Mouse (Mus musculus): ENCODE results near the gene Col5a1. TPM values are rescaled to one million over a fixed set of nuclear protein-coding genes. Genes with fewer than 3 reads are reported as not detected.

Gene Col5a1
- polyA plus RNA-seq, 1 experiment from 2014 or later: 83.2 TPM

GRCm38 (mm10) chr2:28024416-28024815 is 138.2 kb downstream of the Col5a1 start:
- DNase-seq: no peak
- no peaks in the 10 kb centered on the region for H3K9me3 ChIP-seq (ENCODE audit: low read depth, low read length)
- H3K36me3 ChIP-seq (ENCODE audit: insufficient read depth): peaks cover 87% of the 10 kb centered on the region
- no peak overlapping the region for H3K27ac ChIP-seq (ENCODE audit: low read depth)
- TF ChIP-seq CTCF (IDR thresholded peaks at IDR 0.05; ENCODE audit: low read depth): no peak
- no peak overlapping the region for H3K4me3 ChIP-seq (ENCODE audit: low read depth, low read length)
- WGBS: 92% methylated on average over 6 of the region's 6 CpGs
- ATAC-seq (ENCODE audit: insufficient read depth): no peak
- H3K9ac ChIP-seq: no peak overlapping the region
- H3K27me3 ChIP-seq (ENCODE audit: insufficient read depth, low read length): no peaks in the 10 kb centered on the region
- no peaks in the 10 kb centered on the region for H3K4me1 ChIP-seq (ENCODE audit: insufficient read depth)
- H3K4me2 ChIP-seq: no peak overlapping the region

DNA sequence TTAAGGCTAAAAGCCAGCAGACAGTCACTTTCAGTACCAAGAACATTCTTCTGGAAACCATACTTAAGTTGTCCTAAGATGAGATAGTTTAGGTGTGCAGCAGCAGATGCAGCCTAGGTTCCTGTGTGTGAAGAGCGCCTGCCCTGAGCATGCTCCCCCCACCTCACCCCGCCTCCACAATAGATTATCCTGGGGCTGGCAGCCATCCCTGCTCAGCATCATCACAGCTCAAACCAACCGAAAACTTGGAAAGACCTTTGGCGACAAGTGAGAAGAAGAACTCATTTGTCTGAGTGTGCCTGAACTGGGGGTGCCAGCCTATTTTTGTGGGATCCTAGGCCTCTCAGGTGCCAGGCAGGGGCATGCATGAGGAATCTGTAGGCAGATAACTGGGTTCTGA is 139.6 kb downstream of the Col5a1 start:
- H3K4me2 ChIP-seq: no peak overlapping the region
- no peaks in the 10 kb centered on the region for H3K4me1 ChIP-seq (ENCODE audit: insufficient read depth)
- no peak overlapping the region for H3K9ac ChIP-seq
- no peak for DNase-seq
- no peak for ATAC-seq (ENCODE audit: insufficient read depth)
- H3K9me3 ChIP-seq (ENCODE audit: low read depth, low read length): no peaks in the 10 kb centered on the region
- no peak overlapping the region for H3K4me3 ChIP-seq (ENCODE audit: low read depth, low read length)
- H3K36me3 ChIP-seq (ENCODE audit: insufficient read depth): peaks cover 87% of the 10 kb centered on the region
- H3K27me3 ChIP-seq (ENCODE audit: insufficient read depth, low read length): no peaks in the 10 kb centered on the region
- no peak overlapping the region for H3K27ac ChIP-seq (ENCODE audit: low read depth)
- TF ChIP-seq CTCF (IDR thresholded peaks at IDR 0.05; ENCODE audit: low read depth): no peak
- WGBS: 88% methylated on average over 4 of the region's 4 CpGs

DNA sequence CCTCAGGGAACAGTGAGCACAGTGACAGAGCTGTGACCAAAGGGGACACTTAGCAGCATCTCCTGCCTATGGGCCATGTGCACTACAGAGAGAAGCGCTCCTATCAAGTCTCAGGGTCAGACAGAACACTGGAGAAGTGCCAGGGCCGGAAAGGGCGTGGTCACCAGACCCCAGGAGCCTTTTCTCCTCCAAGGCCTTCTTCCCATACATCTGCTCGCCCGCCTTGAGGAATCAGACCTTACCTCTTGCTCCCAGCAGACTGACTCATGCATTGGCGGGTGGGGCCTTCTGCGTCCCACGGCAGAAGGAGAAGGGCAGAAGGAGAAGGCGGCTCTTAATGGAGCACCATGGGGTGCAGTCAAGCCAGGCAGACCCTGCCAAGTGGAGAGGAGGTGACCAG is 145.6 kb downstream of the Col5a1 start:
- no peak overlapping the region for H3K4me2 ChIP-seq
- ATAC-seq (ENCODE audit: insufficient read depth): no peak
- no peak for TF ChIP-seq CTCF (IDR thresholded peaks at IDR 0.05; ENCODE audit: low read depth)
- H3K9me3 ChIP-seq (ENCODE audit: low read depth, low read length): no peaks in the 10 kb centered on the region
- H3K27ac ChIP-seq (ENCODE audit: low read depth): no peak overlapping the region
- DNase-seq: no peak
- no peaks in the 10 kb centered on the region for H3K27me3 ChIP-seq (ENCODE audit: insufficient read depth, low read length)
- H3K4me1 ChIP-seq (ENCODE audit: insufficient read depth): no peaks in the 10 kb centered on the region
- WGBS: 69% methylated on average over 9 of the region's 9 CpGs
- no peak overlapping the region for H3K9ac ChIP-seq
- H3K36me3 ChIP-seq (ENCODE audit: insufficient read depth): peaks cover 70% of the 10 kb centered on the region
- no peak overlapping the region for H3K4me3 ChIP-seq (ENCODE audit: low read depth, low read length)

GRCm38 (mm10) chr2:28032469-28032868 is 146.2 kb downstream of the Col5a1 start:
- Histone ChIP-seq H3K9ac (no peak overlapping the region), H3K4me1 (ENCODE audit: insufficient read depth) (no peaks in the 10 kb centered on the region), H3K4me2 (no peak overlapping the region), H3K4me3 (ENCODE audit: low read depth, low read length) (no peak overlapping the region), H3K36me3 (ENCODE audit: insufficient read depth) (peaks cover 66% of the 10 kb centered on the region), H3K9me3 (ENCODE audit: low read depth, low read length) (no peaks in the 10 kb centered on the region), H3K27ac (ENCODE audit: low read depth) (no peak overlapping the region), H3K27me3 (ENCODE audit: insufficient read depth, low read length) (no peaks in the 10 kb centered on the region)
- no peak for DNase-seq
- no peak for TF ChIP-seq CTCF (IDR thresholded peaks at IDR 0.05; ENCODE audit: low read depth)
- no peak for ATAC-seq (ENCODE audit: insufficient read depth)
- 84% methylated on average over 11 of the region's 11 CpGs for WGBS

- Histone ChIP-seq H3K27ac (ENCODE audit: low read depth) (no peak overlapping the region), H3K4me1 (ENCODE audit: insufficient read depth) (no peaks in the 10 kb centered on the region), H3K27me3 (ENCODE audit: insufficient read depth, low read length) (no peaks in the 10 kb centered on the region), H3K36me3 (ENCODE audit: insufficient read depth) (peaks cover 59% of the 10 kb centered on the region), H3K4me3 (ENCODE audit: low read depth, low read length) (no peak overlapping the region), H3K9me3 (ENCODE audit: low read depth, low read length) (no peaks in the 10 kb centered on the region), H3K9ac (no peak overlapping the region), H3K4me2 (no peak overlapping the region)
- WGBS: 87% methylated on average over 13 of the region's 13 CpGs
- no peak for ATAC-seq (ENCODE audit: insufficient read depth)
- DNase-seq: no peak
- no peak for TF ChIP-seq CTCF (IDR thresholded peaks at IDR 0.05; ENCODE audit: low read depth)
Observed at GRCm38 (mm10) chr2:28034011-28034710, 147.9 kb downstream of the Col5a1 start.

GRCm38 (mm10) chr2:28036788-28037187 is 150.6 kb downstream of the Col5a1 start:
- Histone ChIP-seq H3K27me3 (ENCODE audit: insufficient read depth, low read length) (no peaks in the 10 kb centered on the region), H3K4me3 (ENCODE audit: low read depth, low read length) (no peak overlapping the region), H3K4me2 (no peak overlapping the region), H3K9me3 (ENCODE audit: low read depth, low read length) (no peaks in the 10 kb centered on the region), H3K9ac (no peak overlapping the region), H3K36me3 (ENCODE audit: insufficient read depth) (peaks cover 39% of the 10 kb centered on the region), H3K4me1 (ENCODE audit: insufficient read depth) (no peaks in the 10 kb centered on the region), H3K27ac (ENCODE audit: low read depth) (no peak overlapping the region)
- no peak for TF ChIP-seq CTCF (IDR thresholded peaks at IDR 0.05; ENCODE audit: low read depth)
- DNase-seq: no peak
- WGBS: 85% methylated on average over 13 of the region's 13 CpGs
- no peak for ATAC-seq (ENCODE audit: insufficient read depth)

GRCm38 (mm10) chr2:28037505-28038390 is 151.5 kb downstream of the Col5a1 start:
- 50% methylated on average over 12 of the region's 12 CpGs for WGBS
- no peaks in the 10 kb centered on the region for H3K27me3 ChIP-seq (ENCODE audit: insufficient read depth, low read length)
- H3K4me3 ChIP-seq (ENCODE audit: low read depth, low read length): no peak overlapping the region
- H3K36me3 ChIP-seq (ENCODE audit: insufficient read depth): peaks cover 32% of the 10 kb centered on the region
- H3K4me1 ChIP-seq (ENCODE audit: insufficient read depth): no peaks in the 10 kb centered on the region
- peak; percentile 66 for DNase-seq
- 0 out of 2 replicates have a peak, but pooled peaks have one; percentile 28 for ATAC-seq (ENCODE audit: insufficient read depth)
- TF ChIP-seq CTCF (IDR thresholded peaks at IDR 0.05; ENCODE audit: low read depth): no peak
- H3K9ac ChIP-seq: no peak overlapping the region
- H3K9me3 ChIP-seq (ENCODE audit: low read depth, low read length): no peaks in the 10 kb centered on the region
- H3K4me2 ChIP-seq: no peak overlapping the region
- H3K27ac ChIP-seq (ENCODE audit: low read depth): 0 out of 2 replicates have a peak overlapping the region, but pooled peaks have one; percentile 43
